Mouse (Mus musculus) CH12.LX (cell line): ENCODE results near the gene Trafd1. TPM values are rescaled to one million over a fixed set of nuclear protein-coding genes. Genes with fewer than 3 reads are reported as not detected.
A peak's percentile ranks its signal among the peaks of the same experiment; 100 is the strongest.

Experiments
- DNase-seq: peaks from one replicate; pipeline ENCODE4 v3.0.0-alpha.2; 2013; ENCODE audit errors: extremely low read depth
- H3K27ac ChIP-seq: 2 replicates; pipeline ENCODE4 v1.5.1; 2012; ENCODE audit warnings: low read depth, mild to moderate bottlenecking, control low read depth, moderate library complexity; ENCODE audit not compliant: insufficient read depth
- H3K27me3 ChIP-seq: replicated peaks from 2 replicates; pipeline ENCODE3; 2012; ENCODE audit warnings: inconsistent platforms
- H3K36me3 ChIP-seq, 2 experiments: replicated peaks in 1 of 2; 2 replicates each; pipeline versions ENCODE3 to v1.6.1; 2012; ENCODE audit warnings: inconsistent platforms in 1 of 2, low read length in 1 of 2, mild to moderate bottlenecking in 1 of 2, mixed read lengths in 1 of 2, moderate library complexity in 1 of 2; ENCODE audit not compliant: control insufficient read depth in 1 of 2, insufficient read depth in 1 of 2
- H3K4me1 ChIP-seq, 2 experiments: 2 replicates each; pipeline ENCODE4 v1.6.1; 2012; ENCODE audit warnings: inconsistent platforms in 1 of 2, moderate library complexity in 1 of 2; ENCODE audit not compliant: insufficient read depth in 2 of 2, control insufficient read depth in 1 of 2
- H3K4me2 ChIP-seq: 2 replicates; pipeline ENCODE4 v1.6.1; 2012; ENCODE audit warnings: low read depth, mild to moderate bottlenecking, control low read depth; ENCODE audit not compliant: poor library complexity, insufficient read depth, severe bottlenecking
- H3K4me3 ChIP-seq, 3 experiments: fragments of 150-350 bp in 1 of 3; sonication (generic) in 1 of 3; replicated peaks in 1 of 3; 2 replicates each; pipeline versions ENCODE3 to v1.5.1; 2011 to 2012; ENCODE audit warnings: low read depth in 2 of 3, low read length in 2 of 3, mild to moderate bottlenecking in 2 of 3, moderate library complexity in 2 of 3, control low read depth in 1 of 3, improper control_type of control experiment in 1 of 3, inconsistent platforms in 1 of 3, mixed read lengths in 1 of 3; ENCODE audit not compliant: poor library complexity in 1 of 3
- H3K79me2 ChIP-seq: replicated peaks from 2 replicates; pipeline ENCODE4 v1.6.1; 2012; ENCODE audit warnings: mild to moderate bottlenecking, moderate library complexity; ENCODE audit not compliant: control insufficient read depth, poor library complexity, insufficient read depth, severe bottlenecking; ENCODE audit errors: extremely low read depth
- H3K9ac ChIP-seq: 2 replicates; pipeline ENCODE4 v1.6.1; 2012; ENCODE audit warnings: low read depth, mild to moderate bottlenecking, control low read depth, moderate library complexity; ENCODE audit not compliant: insufficient read depth
- H3K9me3 ChIP-seq: replicated peaks from 2 replicates; pipeline ENCODE3; 2012; ENCODE audit warnings: low read length, inconsistent platforms, mixed read lengths
- BHLHE40 ChIP-seq: IDR thresholded peaks from 2 replicates; pipeline ENCODE4 v1.6.1; 2011; ENCODE audit warnings: mild to moderate bottlenecking, low read depth, low read length, improper control_type of control experiment
- CHD1 ChIP-seq: IDR thresholded peaks from 2 replicates; pipeline ENCODE4 v1.6.1; 2012; ENCODE audit warnings: low read depth, low read length, improper control_type of control experiment, inconsistent platforms
- CHD2 ChIP-seq: IDR thresholded peaks from 2 replicates; pipeline ENCODE4 v1.6.1; 2011; ENCODE audit warnings: low read length, improper control_type of control experiment
- E2F4 ChIP-seq: IDR thresholded peaks from 2 replicates; pipeline ENCODE4 v1.6.1; 2011; ENCODE audit warnings: low read depth, low read length, improper control_type of control experiment; ENCODE audit not compliant: insufficient replicate concordance
- GABPA ChIP-seq: IDR thresholded peaks from 2 replicates; pipeline ENCODE4 v1.6.1; 2012; ENCODE audit warnings: low read depth, low read length, improper control_type of control experiment, inconsistent platforms; ENCODE audit not compliant: insufficient replicate concordance
- JUN ChIP-seq: IDR thresholded peaks from 2 replicates; pipeline ENCODE4 v1.6.1; 2011; ENCODE audit warnings: low read depth, mild to moderate bottlenecking, low read length, improper control_type of control experiment, moderate library complexity; ENCODE audit not compliant: insufficient read depth
- MAZ ChIP-seq: IDR thresholded peaks from 2 replicates; pipeline ENCODE4 v1.6.1; 2012; ENCODE audit warnings: low read depth, mild to moderate bottlenecking, inconsistent platforms, low read length, improper control_type of control experiment, moderate library complexity
- MEF2A ChIP-seq: IDR thresholded peaks from 2 replicates; pipeline ENCODE4 v1.6.1; 2014; ENCODE audit warnings: low read depth, mild to moderate bottlenecking, inconsistent platforms, low read length, improper control_type of control experiment, borderline replicate concordance
- MXI1 ChIP-seq: IDR thresholded peaks from 2 replicates; pipeline ENCODE4 v1.6.1; 2011; ENCODE audit warnings: mild to moderate bottlenecking, low read depth, low read length, improper control_type of control experiment
- NELFE ChIP-seq: IDR thresholded peaks from 2 replicates; pipeline ENCODE4 v1.6.1; 2011; ENCODE audit warnings: low read depth, low read length, improper control_type of control experiment
- RAD21 ChIP-seq: IDR thresholded peaks from 2 replicates; pipeline ENCODE4 v1.6.1; 2011; ENCODE audit warnings: low read depth, mild to moderate bottlenecking, low read length, improper control_type of control experiment, moderate library complexity
- RCOR1 ChIP-seq: conservative IDR thresholded peaks from 2 replicates; pipeline ENCODE4 v1.6.1; 2012; ENCODE audit warnings: low read depth, mild to moderate bottlenecking, inconsistent platforms, low read length, improper control_type of control experiment
- TBP ChIP-seq: conservative IDR thresholded peaks from 2 replicates; pipeline ENCODE4 v1.6.1; 2011; ENCODE audit warnings: low read depth, low read length, improper control_type of control experiment
- UBTF ChIP-seq: IDR thresholded peaks from 2 replicates; pipeline ENCODE4 v1.6.1; 2012; ENCODE audit warnings: low read depth, mild to moderate bottlenecking, inconsistent platforms, low read length, improper control_type of control experiment, moderate library complexity
- USF1 ChIP-seq: IDR thresholded peaks from 2 replicates; pipeline ENCODE4 v1.6.1; 2014; ENCODE audit warnings: low read depth, mild to moderate bottlenecking, inconsistent platforms, low read length, improper control_type of control experiment
- USF2 ChIP-seq: conservative IDR thresholded peaks from 2 replicates; pipeline ENCODE4 v1.6.1; 2011; ENCODE audit warnings: low read depth, low read length, improper control_type of control experiment
- dilution Hi-C: fragments of 300-500 bp; cut with MboI; formaldehyde crosslinking; loops from 2 replicates; pipeline ENCODE4 v1.14.3; 2020; ENCODE audit warnings: low sequenced_read_pairs; ENCODE audit not compliant: extremely low pct_unique_long_range_greater_than_20kb, extremely low pct_ligation_motif_present
- in situ Hi-C: fragments of 300-500 bp; cut with MboI; formaldehyde crosslinking; loops from 3 replicates; pipeline ENCODE4 v1.14.3; 2019; ENCODE audit warnings: low sequenced_read_pairs, low pct_ligation_motif_present, low pct_unique_long_range_greater_than_20kb, mixed read lengths
- polyA plus RNA-seq: library from polyadenylated mRNA; unstranded; fragments of >175 nt; gene quantifications from 2 replicates; pipeline ENCODE4 v1.2.1, GENCODE M21; 2012; ENCODE audit warnings: low read depth; ENCODE audit not compliant: insufficient read length
- total RNA-seq, 2 experiments: library from RNA; depleted of rRNA; stranded (reverse); fragments of 300-350 nt in 1 of 2; fragments of >200 nt in 1 of 2; gene quantifications; 2 replicates each; pipeline ENCODE4 v1.2.3; 2012 to 2014

Trafd1 gene
- total and polyA plus RNA-seq, 3 experiments, result 31.7 to 52.8 (median 42.3) TPM

GRCm38 (mm10) chr5:121386120-121386909 is 883 bp upstream of the Trafd1 start:
- dilution Hi-C loops, result no loop called here
- in situ Hi-C loops, result no loop called here
- Histone ChIP-seq H3K4me1 (peaks cover 11 to 39% of the 10 kb centered on the region in 2 experiments), H3K36me3 (peaks cover 10 to 17% of the 10 kb centered on the region in 2 experiments), H3K9ac (no peak overlapping the region; the same call in 1 of the 2 replicates), H3K79me2 (peaks cover 19% of the 10 kb centered on the region), H3K27me3 (no peaks in the 10 kb centered on the region), H3K9me3 (no peaks in the 10 kb centered on the region), H3K4me2 (peak overlapping the region; percentile 39), H3K4me3 (no peak overlapping the region), H3K27ac (no peak overlapping the region)
- DNase-seq, result no peak
- TF ChIP-seq CHD2 (no peak), CHD1 (no peak), TBP (no peak), E2F4 (no peak)

- TF ChIP-seq RAD21, result no peak
- no peak for TF ChIP-seq E2F4
- TF ChIP-seq MAZ, result no peak
- TF ChIP-seq USF1, result no peak
- TF ChIP-seq CHD1, result no peak
- TF ChIP-seq GABPA, result no peak
- TF ChIP-seq RCOR1, result no peak
- TF ChIP-seq UBTF, result peak; percentile 86
- no peak for TF ChIP-seq MXI1
- no peak for TF ChIP-seq BHLHE40
- no peak for TF ChIP-seq USF2
- peak; percentile 3; the same call in 1 of the 2 replicates for TF ChIP-seq NELFE
- no peak for TF ChIP-seq JUN
- TF ChIP-seq MEF2A, result no peak
- in situ Hi-C loops, result loop anchor here (5.0 kb wide), 1 partner anchor 88 kb away; no protein-coding TSS in a partner anchor
- DNase-seq, result peak; percentile 35
- Histone ChIP-seq H3K27ac (peak overlapping the region; percentile 85), H3K36me3 (peaks cover 23 to 31% of the 10 kb centered on the region in 2 experiments), H3K9ac (peak overlapping the region; percentile 82), H3K9me3 (peaks cover 7% of the 10 kb centered on the region), H3K27me3 (no peaks in the 10 kb centered on the region), H3K79me2 (peaks cover 19% of the 10 kb centered on the region), H3K4me2 (peak overlapping the region; percentile 82), H3K4me1 (peaks cover 11 to 38% of the 10 kb centered on the region in 2 experiments), H3K4me3 (peak overlapping the region; percentile 62 to 98 (median 83))
- dilution Hi-C loops, result no loop called here
Measured at GRCm38 (mm10) chr5:121384757-121385460, 523 bp downstream of the Trafd1 start.
